Mouse (Mus musculus): ENCODE measurements around the gene Klra10.
"Not testable (repeated sequence)": the region's sequence is repeated elsewhere in the genome, so short reads cannot be mapped to it uniquely, and the experiment has no call there.

Gene Klra10

DNA sequence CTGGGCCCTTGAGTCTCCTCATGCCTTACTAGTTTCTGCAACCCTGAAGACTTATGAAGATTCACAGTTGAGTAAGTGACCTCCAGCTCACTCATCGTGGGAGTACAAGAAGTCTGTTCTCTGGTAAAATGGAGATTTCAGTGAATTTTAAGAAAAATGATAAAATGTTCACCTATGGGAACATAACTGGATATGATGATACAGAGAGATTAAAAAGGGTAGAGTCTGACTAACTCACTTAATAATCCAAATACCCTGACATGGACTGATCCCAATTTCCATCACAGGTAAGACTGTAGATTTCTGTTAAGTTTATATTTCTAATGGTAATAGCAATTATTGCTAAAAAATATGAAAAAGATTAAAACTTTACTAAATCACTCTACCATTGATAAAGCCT is at the start of gene Klra10:
TSS of gene Klra10 (minus strand) at position 101 of the 400 bp plus-strand sequence.
- DNase-seq (ENCODE audit: low spot score) = not testable (repeated sequence)

DNA sequence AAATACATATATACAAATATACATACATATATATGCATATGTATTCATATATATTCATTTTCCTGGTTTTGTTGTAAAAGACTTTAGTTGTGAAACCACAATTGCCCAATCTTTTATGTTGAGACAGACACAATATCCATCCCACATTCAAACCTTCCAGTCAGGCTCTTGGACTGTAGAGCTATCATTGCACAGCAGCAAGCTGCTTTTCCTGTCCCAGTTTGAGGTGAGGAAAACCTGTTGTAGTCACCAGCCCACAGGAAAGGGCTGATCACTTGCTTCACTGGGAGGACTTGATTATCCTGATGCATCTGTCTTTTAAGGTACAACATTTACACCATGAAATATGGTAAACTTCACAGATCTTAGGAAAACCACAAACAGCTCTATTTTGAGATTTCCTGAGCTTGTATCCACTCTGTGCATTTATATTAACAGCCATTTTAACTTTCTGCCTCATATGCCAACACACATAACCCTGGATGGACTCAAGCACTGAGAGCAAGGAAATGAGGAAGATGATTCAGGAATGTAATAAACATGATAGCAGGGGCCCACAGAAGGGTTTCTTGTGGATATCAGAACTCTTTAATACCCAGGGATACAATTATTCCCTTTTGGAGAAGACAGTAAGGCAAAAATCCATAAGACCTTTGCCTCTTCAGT is 6.4 kb upstream of the Klra10 start:
- DNase-seq (ENCODE audit: low spot score) = no peak

- DNase-seq (ENCODE audit: low spot score) = no peak
Measured at GRCm38 (mm10) chr6:130255326-130255725, 26.4 kb downstream of the Klra10 start.

DNA sequence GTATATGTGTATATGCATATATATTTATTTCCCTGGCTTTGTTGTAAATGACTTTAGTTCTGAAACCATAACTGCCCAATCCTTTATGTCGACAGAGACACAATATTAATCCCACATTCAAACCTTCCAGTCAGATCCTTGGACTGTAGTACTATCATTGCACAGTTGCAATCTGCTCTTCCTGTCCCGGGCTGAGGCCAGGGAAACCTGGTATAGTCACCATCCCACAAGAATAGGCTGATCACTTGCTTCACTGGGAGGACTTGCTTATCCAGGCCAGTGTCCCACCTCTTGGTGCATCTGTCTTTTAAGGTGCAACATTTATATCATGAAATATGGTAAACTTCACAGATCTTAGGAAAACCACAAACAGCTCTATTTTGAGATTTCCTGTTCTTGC is 44.2 kb downstream of the Klra10 start:
- no peak for DNase-seq (ENCODE audit: low spot score)

DNA sequence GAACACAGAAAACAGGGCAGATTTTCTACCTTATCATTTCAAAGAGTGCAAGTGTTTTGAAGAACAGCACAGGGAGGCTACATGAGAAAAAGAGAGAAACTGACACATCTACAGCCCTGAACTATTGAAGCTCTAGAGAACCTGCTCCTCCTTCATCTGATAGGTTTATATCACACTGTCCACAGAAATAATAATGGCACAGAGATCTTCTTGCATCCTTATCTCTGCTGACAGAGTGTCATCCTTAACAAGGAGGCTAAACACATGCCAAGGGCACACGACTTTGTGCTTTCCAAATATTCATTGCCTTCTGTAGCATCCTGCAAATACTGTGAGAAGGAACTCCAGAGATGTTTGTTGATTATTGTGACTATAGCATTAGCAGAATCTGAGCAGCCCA is 45.1 kb downstream of the Klra10 start:
- no peak for DNase-seq (ENCODE audit: low spot score)

DNA sequence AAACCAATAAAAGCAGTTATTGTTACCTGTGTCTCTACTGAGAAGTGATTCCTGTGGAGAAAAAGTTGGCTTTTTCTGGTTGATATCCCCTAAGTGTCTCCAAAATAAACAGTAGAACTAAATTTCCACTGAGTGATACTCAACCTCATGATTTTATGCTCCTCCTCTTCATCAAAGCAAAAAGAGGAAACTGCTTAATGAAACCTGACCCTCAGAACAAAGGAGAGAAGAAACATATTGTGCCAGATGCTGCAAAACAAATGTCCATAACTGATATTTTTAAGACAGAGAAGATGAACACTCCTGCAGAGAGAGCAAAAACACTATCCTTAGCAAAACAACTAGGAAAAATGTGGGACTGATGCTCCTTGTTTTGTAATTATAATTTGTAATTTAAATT is 48.5 kb downstream of the Klra10 start, which contains the start of gene Klra7:
TSS of gene Klra7 (minus strand) at position 101 of the 400 bp plus-strand sequence.
- no peak for DNase-seq (ENCODE audit: low spot score)
